Mouse (Mus musculus) embryonic fibroblast, embryonic 13.5 days (primary cell): Measurements from ENCODE around the gene Cenpq.

Source experiments
- CTCF ChIP-seq: IDR thresholded peaks from 2 replicates; pipeline ENCODE4 v1.5.1; 2011; ENCODE audit warnings: mild to moderate bottlenecking, control low read depth, low read length, moderate library complexity, borderline replicate concordance; ENCODE audit not compliant: insufficient read depth
- POLR2A ChIP-seq: IDR thresholded peaks from 2 replicates; pipeline ENCODE4 v1.6.1; 2011; ENCODE audit warnings: low read depth, mild to moderate bottlenecking, control low read depth, low read length, moderate library complexity

DNA sequence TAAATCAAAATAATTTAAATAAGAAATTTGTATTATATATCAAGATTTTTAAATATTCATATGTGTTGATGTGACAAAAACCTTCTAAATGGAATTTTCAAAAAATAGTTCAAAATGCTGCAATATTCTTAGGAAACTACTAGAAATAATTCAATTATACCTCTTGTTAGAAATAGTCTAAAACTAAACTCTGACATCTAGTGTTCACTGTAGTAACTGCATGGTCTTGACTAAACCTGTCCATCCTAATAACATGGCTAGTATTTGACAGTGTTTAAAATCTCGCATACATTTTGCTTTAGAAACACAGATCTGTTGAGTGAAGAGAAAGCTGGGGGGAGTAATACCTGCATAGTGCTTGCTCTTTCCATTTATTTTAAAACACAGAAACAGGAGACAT is 38.0 kb downstream of the Cenpq start:
- TF ChIP-seq POLR2A (no peak), CTCF (no peak)
